Mouse (Mus musculus): ENCODE results near the gene Dnah11.

The Dnah11 gene

DNA sequence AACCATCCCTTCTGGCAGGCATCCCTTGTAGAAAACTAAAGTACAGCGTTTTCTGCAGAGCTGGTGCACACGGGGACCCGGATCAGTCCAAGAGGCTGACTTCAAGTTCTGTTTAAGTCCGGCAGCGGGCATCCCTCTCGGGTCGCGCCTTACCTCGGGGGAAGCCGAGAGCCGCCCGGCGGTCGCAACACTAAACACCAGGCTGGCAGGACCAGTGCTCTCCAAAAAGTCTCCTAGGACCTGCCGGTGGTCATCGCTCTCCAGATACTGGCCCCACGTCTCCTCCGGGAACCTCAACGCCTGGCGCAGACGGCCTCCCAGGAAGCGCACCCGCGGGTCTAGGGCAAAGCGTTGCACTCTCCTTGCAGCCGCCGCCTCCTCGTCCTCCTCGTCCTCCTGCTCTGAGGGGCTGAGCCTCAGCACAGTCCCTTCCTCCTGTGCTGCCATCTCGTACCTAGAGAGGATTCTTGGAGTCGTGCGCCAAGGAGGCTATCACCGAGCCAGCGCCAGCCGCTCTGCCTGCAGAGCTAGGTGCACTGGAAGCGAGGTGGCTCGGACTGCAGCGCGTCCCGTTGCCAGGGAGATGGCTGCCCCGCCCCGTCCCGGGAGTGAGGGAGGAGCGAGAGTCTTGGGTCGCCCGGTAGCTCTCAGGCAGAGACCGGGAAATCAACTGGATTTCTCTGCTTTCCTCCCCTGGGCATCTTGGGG, at the start of gene Dnah11:
Gene Dnah11 (minus strand): TSS at position 658 of the 708 bp plus-strand sequence.
- no peak for DNase-seq (ENCODE audit: low read depth in 1 of 2, low spot score in 2 of 2)

DNA sequence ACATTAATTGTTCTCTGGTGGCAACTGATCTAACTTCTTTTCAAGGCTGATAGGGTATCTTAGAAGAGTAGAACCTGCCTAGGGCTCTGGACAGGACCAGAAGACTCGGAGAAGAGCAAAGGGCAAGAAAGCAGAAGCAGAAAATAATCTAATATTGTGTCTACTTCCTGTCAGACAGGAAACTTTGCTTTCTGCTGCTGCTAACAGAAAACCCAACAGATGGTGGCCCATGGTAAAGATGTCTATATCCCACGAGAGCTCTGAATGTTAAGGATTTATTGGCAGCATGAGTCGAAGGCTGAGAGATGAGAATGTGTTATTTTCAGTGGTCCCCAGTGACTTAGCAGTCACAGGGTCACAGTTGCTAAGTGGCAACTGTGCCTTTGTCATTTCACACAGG, 22.3 kb upstream of the Dnah11 start:
- DNase-seq (ENCODE audit: low read depth in 1 of 2, low spot score in 2 of 2), result no peak

DNA sequence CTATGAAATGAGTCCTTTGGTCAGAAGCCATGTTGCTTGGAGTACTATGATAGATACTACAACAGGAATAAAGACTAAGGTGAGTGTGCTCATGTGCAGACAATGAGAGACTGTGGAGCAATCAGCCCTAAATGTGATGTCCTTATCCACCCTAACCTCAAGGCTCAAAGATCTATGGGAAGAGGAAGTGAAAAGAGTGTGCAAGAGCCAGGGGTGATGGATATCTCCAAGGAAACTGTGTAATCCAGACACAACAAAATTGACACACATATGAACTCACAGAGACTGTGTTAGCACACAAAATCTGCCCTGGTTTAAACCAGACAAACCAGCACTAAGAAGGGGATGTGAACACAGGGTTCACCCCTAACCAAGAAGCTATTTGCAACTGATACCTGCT, 21.2 kb upstream of the Dnah11 start:
- no peak for DNase-seq (ENCODE audit: low read depth in 1 of 2, low spot score in 2 of 2)

DNA sequence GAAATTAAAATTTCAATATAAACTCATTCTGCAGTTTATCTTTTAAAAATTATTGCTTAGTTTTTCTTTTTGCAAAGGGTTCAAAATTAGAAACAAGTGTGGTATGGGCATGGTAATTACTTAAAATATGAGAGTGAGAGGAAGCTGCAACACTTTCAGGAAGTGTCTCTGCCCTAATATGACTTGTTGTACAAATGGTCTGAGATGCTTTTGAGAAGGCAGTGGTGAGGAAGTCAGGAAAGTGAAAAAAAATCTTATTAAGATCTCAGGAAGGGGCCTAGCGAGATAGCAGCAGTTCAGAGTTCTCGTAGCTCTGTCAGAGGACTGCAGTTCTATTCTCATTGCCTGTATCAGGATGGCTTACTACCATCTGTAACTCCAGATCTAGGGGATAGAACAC, 13.3 kb upstream of the Dnah11 start:
- DNase-seq (ENCODE audit: low read depth in 1 of 2, low spot score in 2 of 2), result no peak

DNA sequence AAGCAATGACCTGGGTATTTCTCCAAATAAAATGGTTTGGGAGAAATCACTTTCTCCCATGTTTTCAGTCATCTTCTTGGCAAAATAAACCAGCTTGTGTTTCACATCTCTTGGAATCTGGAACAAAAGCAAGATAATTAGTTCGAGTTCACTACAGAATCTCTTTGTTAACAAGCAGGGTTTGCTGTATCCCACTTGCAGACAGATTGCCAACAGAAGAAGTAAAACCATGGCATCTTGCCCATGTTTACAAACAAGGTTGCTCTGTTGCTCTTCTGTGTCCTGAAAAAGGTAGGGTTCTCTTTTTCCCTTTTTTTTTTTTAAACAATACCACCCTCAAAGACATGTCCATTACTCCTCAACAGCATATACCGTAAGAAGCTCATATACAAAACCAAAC, 2.3 kb downstream of the Dnah11 start:
- DNase-seq (ENCODE audit: low read depth in 1 of 2, low spot score in 2 of 2), result no peak

DNA sequence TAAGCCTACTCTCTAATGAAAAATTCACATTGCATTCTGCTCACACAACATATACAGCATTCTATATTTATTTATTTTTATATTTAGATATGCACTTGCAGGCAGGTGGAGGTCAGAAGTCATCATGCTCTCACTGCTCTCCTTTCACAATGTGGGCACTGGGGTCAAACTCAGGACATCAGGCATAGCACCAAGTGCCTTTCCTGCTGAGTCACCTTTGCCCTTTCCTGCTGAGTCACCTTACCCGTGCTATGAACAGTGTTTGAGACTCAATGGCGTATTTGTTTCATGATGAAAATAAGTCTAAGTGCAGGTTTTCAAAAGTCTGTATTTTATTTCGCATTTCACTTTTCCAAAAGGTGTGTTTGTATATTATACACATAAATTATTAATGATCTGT, 9.3 kb downstream of the Dnah11 start:
- DNase-seq (ENCODE audit: low read depth in 1 of 2, low spot score in 2 of 2), result no peak

DNA sequence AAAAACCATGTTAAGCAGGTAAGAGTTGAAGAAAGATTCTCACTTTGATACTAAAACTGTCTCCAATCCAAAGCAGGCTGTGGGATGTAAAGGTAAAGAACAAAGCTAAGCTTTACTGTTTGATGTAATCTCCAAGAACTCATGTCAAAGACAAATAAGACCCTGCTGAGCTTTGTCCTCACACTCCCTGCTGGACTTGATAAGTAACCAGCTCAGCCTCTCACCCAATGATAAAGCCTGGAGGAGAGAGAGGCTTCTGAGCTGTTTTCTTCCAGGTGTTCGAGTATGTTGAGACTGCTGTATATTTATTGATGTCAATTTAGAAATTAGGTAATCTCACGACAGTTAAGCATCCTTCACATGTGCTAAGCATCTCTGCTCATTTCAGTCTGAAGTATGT, 11.2 kb downstream of the Dnah11 start:
- no peak for DNase-seq (ENCODE audit: low read depth in 1 of 2, low spot score in 2 of 2)

DNA sequence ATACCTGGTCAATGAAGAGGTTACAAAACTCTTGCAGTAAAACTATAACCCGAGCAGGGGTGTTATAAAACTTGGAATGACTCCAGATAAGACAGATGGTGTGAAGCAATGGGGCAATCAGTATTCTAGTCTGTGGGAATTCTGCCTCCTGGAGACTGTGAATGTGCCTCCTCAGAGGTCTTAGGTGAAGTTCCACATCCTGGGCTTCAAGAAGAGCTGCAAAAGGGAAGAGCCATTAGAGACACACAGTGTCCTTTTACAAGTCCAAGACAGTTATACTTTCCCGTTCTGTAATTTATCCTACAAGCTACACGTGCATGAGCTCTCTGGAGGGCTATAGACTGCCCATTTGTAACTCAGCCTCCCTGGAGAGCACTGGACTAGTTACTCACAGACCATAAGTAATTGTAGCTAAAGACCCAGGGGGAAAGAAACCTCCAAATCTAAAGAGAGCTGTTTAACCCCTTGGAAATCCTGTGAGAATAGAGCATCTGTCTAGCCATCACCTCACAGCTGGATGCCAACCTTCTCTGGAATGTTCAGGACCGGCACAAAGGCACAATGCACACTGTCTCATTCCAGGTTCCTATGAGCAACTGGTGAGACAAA, 11.9 kb downstream of the Dnah11 start:
- no peak for DNase-seq (ENCODE audit: low read depth in 1 of 2, low spot score in 2 of 2)

DNA sequence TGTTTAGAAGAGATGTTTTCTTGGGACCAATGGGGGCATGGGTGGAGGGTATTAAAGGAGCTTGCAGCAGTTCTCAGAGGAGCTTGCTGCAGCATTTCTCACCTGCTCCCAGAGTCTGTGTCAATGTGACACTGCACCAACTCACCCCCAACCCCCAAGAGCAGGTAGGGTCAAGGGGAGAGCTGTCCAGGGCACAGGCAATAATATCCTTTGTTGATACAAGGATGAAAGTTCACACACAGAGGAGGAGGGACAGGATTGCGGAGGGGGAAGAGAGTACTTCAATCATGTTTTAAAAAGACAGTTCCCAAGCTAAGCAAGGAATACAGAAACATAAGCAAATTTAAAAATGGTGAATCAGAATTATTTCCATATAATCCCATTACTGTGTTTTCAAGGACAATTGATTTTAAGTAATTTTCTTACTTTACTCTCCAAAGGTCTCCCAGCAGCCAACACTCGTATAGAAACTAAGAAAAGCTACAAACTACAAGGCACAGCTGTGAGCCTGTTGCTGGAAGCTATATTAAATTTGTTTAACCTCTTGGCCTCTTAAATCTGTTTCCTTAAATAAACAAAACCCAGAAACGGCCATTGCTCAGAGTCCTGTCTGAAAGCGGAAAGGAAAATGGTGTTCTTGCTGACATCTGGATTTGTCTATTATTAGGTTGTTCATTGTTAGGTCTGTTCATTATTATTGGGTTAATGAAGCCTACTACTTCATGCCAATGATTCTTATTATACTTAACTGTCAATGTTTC, 12.5 kb downstream of the Dnah11 start:
- DNase-seq (ENCODE audit: low read depth in 1 of 2, low spot score in 2 of 2), result no peak

DNA sequence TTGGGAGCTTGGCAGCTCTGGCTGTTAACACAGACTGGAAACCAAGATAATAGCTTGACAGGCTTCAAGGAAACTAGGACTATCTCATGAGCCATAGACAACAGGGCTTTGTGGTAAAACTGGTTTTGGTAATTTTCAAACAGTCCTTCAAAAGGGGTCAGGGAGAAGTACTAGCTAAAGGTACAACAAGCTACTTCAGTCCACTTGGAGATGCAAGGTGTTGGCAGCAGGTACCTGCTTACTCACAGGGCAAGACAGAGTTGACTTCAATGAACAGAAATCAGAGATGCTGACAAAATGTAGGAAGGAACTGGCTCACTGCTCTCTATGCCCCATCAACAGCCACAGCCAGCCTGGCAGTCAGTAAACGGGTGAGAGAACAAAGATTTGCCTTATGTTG, 14.1 kb downstream of the Dnah11 start:
- DNase-seq (ENCODE audit: low read depth in 1 of 2, low spot score in 2 of 2), result no peak

DNA sequence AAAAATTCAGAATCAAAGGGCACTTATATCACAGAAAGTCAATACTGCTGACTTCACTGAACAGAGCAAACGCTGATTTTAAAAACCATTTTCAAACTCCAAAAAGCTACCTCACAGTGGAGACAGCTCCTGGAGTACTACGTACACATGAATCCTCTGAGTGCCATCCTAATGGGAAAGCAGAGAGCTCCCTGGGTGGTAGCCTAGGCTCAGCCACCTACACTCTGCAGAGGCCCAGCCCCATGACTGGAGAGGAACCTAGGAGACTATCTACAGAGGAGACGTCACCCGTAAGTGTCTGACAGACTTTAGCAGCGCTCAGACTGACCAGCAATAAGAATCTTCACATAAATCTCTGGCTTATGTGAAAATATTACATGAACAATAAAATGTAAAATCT, 21.1 kb downstream of the Dnah11 start:
- DNase-seq (ENCODE audit: low read depth in 1 of 2, low spot score in 2 of 2), result no peak

DNA sequence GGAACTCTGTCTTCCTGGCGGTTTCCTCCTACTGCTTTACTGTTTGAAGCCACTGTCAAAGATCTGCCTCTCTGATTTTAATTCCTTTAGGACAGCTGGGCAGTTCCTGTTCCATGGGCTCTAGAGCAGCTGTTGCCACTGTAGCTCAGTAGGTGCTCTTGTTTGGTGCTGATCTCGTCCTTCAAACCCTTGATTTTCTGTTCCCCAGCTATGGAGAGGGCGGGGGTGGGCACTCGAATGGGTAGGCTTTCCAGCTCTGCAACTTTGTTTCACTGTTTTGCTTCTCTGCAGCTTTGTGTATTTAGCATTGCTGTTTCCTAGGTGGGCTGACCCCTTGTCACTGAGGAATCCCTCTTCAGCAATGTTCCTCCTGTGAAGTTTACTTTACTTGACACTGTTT, 34.1 kb downstream of the Dnah11 start:
- no peak for DNase-seq (ENCODE audit: low read depth in 1 of 2, low spot score in 2 of 2)

DNA sequence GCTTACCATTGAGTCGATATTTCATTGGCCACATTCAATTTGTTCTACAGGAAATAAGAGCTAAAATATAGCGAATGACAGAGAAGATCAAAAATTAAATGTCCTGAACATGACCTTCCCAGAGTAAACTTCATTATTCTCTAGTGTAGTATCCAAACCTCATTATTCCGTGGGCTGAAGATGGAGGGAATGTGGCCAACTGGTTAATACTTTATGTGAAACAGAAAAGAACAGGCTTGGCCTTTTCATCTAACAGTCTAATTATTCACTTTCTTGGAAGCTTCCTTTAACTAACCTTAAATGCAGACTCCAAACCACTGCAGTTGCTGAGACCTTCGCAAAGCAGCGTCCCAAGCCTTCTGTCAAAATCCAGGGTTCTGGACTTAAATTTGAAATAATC, 41.9 kb downstream of the Dnah11 start:
- DNase-seq (ENCODE audit: low read depth in 1 of 2, low spot score in 2 of 2), result no peak

DNA sequence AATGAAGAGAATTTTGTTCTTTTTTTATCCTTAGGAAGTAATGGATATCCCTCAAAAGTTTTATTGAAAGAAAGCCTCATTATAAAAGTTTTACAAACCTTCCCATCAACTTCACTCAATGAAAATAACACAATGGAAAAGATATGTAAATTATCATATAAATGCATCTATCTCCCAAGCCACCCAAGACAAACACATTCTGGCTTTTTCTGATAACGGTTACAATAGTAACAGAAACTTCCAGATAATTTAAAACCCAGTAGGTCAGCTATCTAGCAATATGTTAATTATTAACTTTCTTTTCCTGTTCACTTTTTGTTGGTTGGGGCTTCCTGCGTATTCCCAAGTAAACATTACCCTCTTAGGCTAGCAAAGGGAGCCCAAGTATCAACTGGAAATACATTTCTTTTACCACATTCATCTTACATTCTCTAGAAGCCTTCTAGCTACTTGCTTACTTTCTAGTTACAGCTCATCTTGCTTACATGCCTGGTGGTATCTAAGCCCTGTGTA, 51.3 kb downstream of the Dnah11 start:
- no peak for DNase-seq (ENCODE audit: low read depth in 1 of 2, low spot score in 2 of 2)

DNA sequence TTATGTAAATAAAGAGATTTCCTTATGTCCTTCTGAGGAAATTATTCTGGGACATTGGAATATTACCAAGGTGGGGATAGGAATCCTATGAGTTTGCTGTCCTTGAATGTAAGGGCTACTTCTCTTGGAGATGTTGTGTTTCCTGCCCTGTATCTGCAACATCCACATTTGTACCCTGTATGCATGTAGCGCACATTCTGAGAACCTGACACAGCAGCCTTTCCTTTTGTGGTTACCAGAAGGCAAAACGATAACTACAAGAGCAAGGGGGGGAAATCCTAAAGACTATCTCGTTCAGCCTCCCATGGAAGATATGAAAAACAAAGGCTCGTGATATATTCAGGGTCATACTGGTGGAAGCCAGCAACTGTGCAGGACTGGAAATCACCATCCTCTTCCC, 70.7 kb downstream of the Dnah11 start:
- no peak for DNase-seq (ENCODE audit: low read depth in 1 of 2, low spot score in 2 of 2)

DNA sequence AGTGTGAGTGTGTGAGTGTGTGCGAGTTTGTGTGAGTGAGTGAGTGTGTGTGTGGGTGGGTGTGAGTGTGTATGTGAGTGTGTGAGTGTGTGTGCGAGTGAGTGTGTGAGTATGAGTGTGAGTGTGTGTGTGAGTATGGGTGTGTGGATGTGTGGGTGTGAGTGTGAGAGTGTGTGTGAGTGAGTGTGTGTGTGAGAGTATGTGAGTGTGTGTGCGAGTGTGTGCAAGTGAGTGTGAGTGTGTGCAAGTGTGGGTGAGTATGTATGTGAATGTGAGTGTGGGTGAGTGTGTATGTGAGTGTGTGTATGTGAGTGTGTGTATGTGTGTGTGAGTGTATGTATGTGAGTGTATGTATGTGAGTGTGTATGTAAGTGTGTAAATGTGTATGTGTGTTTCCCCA, 79.2 kb downstream of the Dnah11 start:
- no peak for DNase-seq (ENCODE audit: low read depth in 1 of 2, low spot score in 2 of 2)

DNA sequence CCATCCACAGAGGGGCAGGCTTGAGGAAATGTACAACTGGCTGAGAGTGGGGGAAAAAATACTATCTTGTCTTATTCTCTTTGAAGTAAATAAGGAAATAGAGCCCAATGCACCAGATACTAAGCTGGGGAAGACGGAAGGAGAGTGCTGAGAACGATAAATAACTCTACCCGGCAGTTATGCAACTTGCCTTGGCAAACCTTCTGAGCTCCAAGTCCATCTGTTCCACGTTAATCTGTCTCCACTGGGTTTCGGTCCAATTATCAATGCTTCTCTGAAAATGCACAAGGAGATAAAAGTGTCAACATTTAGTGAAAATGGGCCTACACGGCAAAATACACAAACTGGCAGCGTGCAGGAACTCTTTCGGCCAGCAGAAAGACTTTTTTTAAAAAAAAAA, 86.2 kb downstream of the Dnah11 start:
- DNase-seq (ENCODE audit: low read depth in 1 of 2, low spot score in 2 of 2), result no peak

DNA sequence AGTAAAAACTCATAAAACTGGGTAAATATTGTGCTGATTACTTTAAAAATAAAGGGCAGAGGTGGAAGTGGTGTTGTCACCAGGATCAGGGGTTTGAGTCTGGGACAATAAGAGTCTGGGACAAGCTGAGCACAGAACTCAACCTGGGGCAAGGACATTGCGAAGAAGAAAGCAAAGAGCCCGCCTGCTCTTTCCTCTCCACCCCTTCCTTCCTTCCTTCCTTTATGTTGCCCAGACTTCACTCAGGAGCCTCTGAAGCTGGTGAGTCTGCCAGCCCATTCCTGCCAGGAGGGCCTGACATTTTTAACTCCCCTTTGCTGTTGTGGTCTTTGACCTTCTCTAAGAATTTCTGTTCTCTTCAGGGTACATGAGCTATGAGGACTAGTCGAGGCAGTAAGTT, 86.9 kb downstream of the Dnah11 start:
- no peak for DNase-seq (ENCODE audit: low read depth in 1 of 2, low spot score in 2 of 2)

DNA sequence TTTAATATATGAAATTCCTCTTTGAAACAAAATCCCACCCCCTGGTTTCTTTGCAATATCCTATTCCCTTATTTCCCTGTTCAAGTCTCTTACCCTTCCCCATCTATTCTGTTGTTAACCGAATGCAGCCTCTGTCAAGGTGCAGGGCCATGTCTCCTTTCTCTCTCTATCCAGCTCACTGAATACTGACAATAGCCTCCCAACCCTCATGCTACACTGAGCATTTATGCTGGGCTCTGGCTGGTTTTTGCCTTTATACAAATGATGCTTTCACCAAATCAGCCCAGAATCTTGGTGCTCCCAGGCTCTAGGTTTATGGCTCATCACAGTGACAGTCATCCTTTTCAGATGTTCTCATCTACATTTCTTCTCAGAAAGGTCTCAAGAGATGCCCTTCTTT, 91.1 kb downstream of the Dnah11 start:
- no peak for DNase-seq (ENCODE audit: low read depth in 1 of 2, low spot score in 2 of 2)

DNA sequence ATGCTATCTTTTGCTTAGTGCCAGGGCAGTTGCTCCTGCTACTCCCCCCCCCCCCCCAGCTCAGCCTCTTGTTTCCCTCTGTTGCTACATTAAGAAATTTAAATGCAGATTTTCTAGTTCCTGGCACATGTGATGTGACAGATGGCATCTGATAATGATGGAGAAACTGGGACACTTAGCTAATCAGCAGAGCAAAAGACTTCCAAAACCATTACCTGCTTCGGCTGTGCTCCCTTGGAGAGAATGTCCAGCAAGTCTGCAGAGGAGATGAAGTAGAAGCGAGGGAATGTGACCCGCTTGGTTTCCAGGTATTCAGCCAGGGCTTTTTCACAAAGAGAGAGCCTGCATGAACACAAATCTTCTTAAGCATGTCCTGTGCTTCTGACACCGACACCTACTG, 94.3 kb downstream of the Dnah11 start:
- no peak for DNase-seq (ENCODE audit: low read depth in 1 of 2, low spot score in 2 of 2)

DNA sequence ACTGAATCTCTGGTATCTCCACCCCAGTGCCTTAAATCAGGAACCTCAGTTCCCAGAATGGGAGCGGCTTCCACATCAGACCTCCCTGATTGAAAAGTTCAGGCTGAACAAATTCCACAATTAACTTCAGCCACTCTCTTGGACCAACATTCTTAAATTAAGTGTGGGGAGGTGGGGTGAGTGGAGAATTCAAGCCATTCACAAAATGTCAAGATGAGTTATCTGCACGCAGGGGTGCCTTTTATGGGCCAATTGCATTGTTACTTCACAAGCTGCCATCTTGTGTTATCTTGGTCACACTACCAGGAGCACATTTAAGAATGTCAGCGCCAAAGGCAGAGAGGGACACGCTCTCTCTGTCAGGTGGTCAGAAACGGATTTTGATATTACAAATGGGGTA, 99.1 kb downstream of the Dnah11 start:
- no peak for DNase-seq (ENCODE audit: low read depth in 1 of 2, low spot score in 2 of 2)

DNA sequence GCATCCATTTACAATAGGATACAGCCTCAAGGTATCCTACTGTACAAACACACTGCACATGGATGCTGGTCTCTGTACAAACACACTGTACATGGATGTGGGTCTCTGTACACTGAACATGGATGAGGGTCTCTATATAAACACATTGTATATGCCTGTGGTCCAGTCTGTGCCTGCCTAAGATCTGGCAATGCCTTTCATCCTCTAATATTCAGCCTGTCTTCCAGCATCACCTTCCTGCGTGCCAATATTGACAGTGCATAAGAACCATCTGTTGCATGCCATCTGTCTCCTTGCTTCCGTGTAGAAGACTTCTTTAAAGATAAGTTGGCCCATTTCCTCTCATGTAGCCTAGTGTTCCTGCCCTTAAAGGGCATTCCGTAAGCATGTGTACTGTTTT, 100.6 kb downstream of the Dnah11 start:
- DNase-seq (ENCODE audit: low read depth in 1 of 2, low spot score in 2 of 2), result no peak
